Mouse (Mus musculus): Measurements from ENCODE around the gene Gm21828.
"Not testable (repeated sequence)": the region's sequence is repeated elsewhere in the genome, so short reads cannot be mapped to it uniquely, and the experiment has no call there.

Gene Gm21828

DNA sequence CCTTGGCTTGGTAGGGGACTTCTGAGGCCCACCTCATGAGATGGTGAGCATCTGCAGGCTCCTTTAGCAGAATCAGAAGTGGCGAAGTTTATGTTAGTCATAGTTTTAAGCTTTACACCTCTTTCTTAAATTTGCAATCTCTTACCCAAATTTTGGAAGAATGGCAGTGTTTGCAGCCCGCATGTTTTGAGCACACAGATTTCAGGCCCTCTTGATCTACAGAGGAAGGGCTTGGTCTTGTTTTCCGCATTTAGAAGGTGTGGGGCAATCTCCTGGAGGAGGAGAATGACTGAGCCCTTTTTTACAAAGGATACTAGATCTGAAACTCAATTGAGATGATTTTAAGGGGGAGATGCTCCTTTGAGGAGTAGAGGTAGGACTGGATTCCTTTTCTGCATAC is at the start of gene Gm21828:
Gene Gm21828 (minus strand): TSS at position 101 of the 400 bp plus-strand sequence.
- not testable (repeated sequence) for DNase-seq (ENCODE audit: low spot score)

DNA sequence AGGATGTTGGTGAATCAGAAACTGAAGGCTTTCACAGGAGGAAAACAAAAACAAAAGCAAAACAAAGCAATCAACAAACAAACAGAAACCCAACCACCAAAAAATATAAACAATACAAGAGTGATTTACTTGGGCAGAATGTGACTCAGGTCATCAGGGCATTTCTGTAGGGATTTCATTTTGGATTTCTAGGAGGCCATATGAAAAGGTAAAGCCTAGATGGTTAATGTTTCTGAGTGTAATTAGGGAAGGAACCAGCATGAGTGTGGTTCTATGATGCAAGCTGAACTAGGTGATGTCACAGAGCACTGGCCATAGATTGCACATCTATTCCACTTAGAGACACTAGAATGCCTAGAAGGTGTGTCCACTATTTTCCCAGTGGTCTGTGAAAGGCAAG is 28.4 kb upstream of the Gm21828 start, which contains the start of the genes Gm21440 and Gm21454:
Gene Gm21440 (plus strand): TSS at position 301 of the 400 bp plus-strand sequence.
Gene Gm21454 (plus strand): TSS at position 352 of the 400 bp plus-strand sequence.
- not testable (repeated sequence) for DNase-seq (ENCODE audit: low spot score)
